Mouse (Mus musculus) erythroblast, embryonic 14.5 days (primary cell): ENCODE data around the gene Syne2. TPM values are rescaled to one million over a fixed set of nuclear protein-coding genes. Genes with fewer than 3 reads are reported as not detected.
"Not testable (repeated sequence)": the region's sequence is repeated elsewhere in the genome, so short reads cannot be mapped to it uniquely, and the experiment has no call there.

Source experiments
- H3K27me3 ChIP-seq: 2 replicates; pipeline ENCODE4 v1.6.1; 2012; ENCODE audit warnings: inconsistent platforms; ENCODE audit not compliant: control insufficient read depth
- H3K36me3 ChIP-seq: 2 replicates; pipeline ENCODE4 v1.6.1; 2012; ENCODE audit warnings: mild to moderate bottlenecking, inconsistent platforms; ENCODE audit not compliant: control insufficient read depth
- H3K4me1 ChIP-seq: 2 replicates; pipeline ENCODE4 v1.6.1; 2012; ENCODE audit warnings: inconsistent platforms; ENCODE audit not compliant: control insufficient read depth
- H3K4me3 ChIP-seq: replicated peaks from 2 replicates; pipeline ENCODE3; 2012; ENCODE audit warnings: moderate library complexity, mild to moderate bottlenecking, inconsistent platforms
- H3K9me3 ChIP-seq: 2 replicates; pipeline ENCODE4 v1.6.1; 2012; ENCODE audit warnings: low read length, inconsistent platforms, mixed read lengths; ENCODE audit not compliant: control insufficient read depth
- GATA1 ChIP-seq: IDR thresholded peaks from 2 replicates; pipeline ENCODE4 v1.6.1; 2012; ENCODE audit warnings: low read length, inconsistent platforms, mixed read lengths
- TAL1 ChIP-seq: IDR thresholded peaks from 3 replicates; pipeline ENCODE4 v1.6.1; 2012; ENCODE audit warnings: low read length, inconsistent platforms, mixed read lengths
- polyA plus RNA-seq: library from polyadenylated mRNA; stranded (reverse); fragments of >175 nt; gene quantifications from 2 replicates; pipeline ENCODE4 v1.2.3, GENCODE M21; 2012

Syne2 gene
- polyA plus RNA-seq, 1 experiment: not detected

DNA sequence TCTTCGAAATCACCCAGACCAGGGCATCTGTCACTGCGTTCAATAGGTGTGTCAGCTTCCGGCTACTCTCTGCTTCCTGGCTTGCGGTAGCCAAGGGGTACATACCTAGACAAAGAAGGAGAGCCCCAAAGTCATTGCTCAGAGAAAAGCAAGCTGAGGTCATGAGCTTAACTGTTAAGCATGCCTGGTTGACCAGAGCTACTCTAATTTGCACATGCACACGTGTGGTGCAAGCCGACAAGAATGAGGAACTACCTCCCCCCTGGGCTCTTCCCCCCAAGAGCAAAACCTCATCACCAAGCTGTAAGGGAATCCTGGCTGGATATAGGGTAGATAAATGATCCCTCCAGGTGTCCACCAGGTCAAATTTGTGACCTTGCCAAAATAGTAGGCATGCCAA is 305.3 kb downstream of the Syne2 start:
- TF ChIP-seq GATA1 (no peak), TAL1 (no peak)
- Histone ChIP-seq H3K4me3 (no peak overlapping the region), H3K27me3 (no peaks in the 10 kb centered on the region), H3K36me3 (no peaks in the 10 kb centered on the region), H3K9me3 (no peaks in the 10 kb centered on the region), H3K4me1 (no peaks in the 10 kb centered on the region)

DNA sequence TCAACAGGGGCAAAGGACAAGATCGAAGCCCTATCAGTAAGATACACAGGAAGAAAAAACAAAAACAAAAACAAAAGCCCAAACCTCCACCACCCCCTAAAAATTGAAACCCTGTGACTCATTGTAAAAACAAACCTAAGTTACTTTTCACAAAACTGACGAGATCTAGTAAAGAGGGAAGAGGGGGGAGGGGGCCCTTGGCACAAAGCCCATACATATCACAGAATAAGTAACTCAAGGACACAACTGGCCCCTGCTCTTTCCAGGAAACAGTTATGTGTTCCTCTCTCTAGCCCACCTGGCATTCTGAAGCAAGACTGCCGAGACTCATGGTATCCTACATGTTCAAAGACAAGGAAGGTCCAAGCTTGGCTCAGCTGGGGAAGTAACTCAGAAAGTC is 310.4 kb downstream of the Syne2 start:
- no peak for TF ChIP-seq TAL1
- TF ChIP-seq GATA1: no peak
- no peaks in the 10 kb centered on the region for H3K9me3 ChIP-seq
- no peak overlapping the region for H3K4me3 ChIP-seq
- H3K36me3 ChIP-seq: no peaks in the 10 kb centered on the region
- no peaks in the 10 kb centered on the region for H3K4me1 ChIP-seq
- H3K27me3 ChIP-seq: no peaks in the 10 kb centered on the region

DNA sequence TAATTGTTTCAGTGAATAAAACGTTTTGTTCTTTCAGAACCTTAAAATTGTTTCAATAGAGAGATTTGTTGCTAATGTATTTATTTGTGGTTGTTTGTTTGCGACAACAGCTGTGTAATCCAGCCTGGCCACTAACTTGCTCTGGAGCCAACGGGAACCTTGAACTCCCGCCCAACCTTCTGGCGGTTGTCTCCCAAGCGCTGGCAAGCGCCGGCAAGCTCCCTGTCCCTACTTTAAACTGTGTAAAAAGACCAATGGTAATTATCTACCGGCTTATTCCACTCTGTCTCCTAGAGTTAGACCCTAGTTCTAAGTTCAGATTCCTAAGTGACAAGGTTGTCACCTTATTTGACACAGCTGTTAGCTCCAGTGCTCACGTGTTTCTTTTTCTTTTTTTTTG is 310.9 kb downstream of the Syne2 start:
- Histone ChIP-seq H3K36me3 (no peaks in the 10 kb centered on the region), H3K27me3 (no peaks in the 10 kb centered on the region), H3K9me3 (no peaks in the 10 kb centered on the region), H3K4me3 (no peak overlapping the region), H3K4me1 (no peaks in the 10 kb centered on the region)
- no peak for TF ChIP-seq TAL1
- no peak for TF ChIP-seq GATA1

DNA sequence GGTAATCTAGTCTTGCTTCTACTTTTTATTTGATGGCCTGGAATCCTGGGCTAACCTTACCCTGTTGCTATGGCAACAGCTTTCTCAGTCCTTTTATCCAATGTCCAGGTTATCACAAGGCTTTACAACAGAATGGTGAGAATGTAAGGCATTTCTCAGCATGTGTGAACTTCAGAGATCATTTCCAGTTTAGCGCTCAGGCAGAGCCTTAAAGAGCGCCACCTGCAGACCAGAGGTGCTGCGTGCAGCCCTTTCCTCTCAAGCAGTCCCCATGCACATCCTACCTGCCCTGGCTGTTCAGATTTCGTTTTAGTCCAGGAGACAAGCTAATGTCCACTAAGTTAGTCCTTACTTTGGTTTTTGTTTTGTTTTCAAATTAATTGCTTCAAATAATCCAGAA is 312.3 kb downstream of the Syne2 start:
- Histone ChIP-seq H3K4me3 (no peak overlapping the region), H3K9me3 (no peaks in the 10 kb centered on the region), H3K4me1 (no peaks in the 10 kb centered on the region), H3K36me3 (no peaks in the 10 kb centered on the region), H3K27me3 (no peaks in the 10 kb centered on the region)
- TF ChIP-seq GATA1 (no peak), TAL1 (no peak)

DNA sequence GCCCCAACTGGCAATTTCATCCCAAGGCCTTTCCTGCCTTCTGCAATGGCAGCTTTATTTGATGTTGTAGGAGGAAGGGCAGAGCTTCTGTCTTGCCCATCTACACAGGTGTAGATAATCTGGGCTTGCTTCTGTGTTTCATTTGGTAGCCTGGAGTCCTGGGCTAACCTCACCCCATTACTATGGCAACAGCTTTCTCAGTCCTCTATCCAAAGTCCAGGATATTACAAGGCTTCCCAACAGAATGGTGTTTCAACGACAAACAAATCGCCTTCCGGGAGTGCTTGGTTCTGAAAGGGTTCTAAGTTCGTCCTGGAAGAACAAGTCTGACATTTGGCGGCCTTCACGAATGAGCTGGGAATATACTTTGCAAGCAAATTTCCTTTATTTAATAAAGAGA is 313.0 kb downstream of the Syne2 start:
- Histone ChIP-seq H3K4me1 (no peaks in the 10 kb centered on the region), H3K9me3 (no peaks in the 10 kb centered on the region), H3K36me3 (no peaks in the 10 kb centered on the region), H3K4me3 (no peak overlapping the region), H3K27me3 (no peaks in the 10 kb centered on the region)
- TF ChIP-seq GATA1: no peak
- no peak for TF ChIP-seq TAL1

DNA sequence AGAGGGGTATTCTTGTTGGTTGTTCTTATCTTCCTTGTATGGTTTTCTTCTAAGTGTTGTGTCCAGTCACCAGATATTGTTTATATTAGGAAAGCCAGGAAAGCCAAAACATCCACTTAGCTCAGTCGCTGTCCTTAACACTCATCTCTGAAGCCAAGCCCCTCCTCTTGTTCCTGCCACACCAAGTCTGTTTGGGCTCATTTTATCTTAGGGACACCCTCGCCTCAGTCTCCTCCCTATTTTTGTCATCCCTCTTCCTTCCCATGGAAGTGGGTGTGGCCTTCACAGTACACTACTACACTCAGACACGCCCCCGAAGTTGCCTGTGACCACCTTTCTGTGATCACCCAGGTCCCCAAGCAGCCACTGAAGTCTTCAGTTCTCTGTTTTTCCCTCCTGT is 314.7 kb downstream of the Syne2 start:
- H3K4me1 ChIP-seq: no peaks in the 10 kb centered on the region
- H3K9me3 ChIP-seq: no peaks in the 10 kb centered on the region
- H3K27me3 ChIP-seq: no peaks in the 10 kb centered on the region
- no peak overlapping the region for H3K4me3 ChIP-seq
- TF ChIP-seq TAL1: no peak
- TF ChIP-seq GATA1: no peak
- H3K36me3 ChIP-seq: no peaks in the 10 kb centered on the region

DNA sequence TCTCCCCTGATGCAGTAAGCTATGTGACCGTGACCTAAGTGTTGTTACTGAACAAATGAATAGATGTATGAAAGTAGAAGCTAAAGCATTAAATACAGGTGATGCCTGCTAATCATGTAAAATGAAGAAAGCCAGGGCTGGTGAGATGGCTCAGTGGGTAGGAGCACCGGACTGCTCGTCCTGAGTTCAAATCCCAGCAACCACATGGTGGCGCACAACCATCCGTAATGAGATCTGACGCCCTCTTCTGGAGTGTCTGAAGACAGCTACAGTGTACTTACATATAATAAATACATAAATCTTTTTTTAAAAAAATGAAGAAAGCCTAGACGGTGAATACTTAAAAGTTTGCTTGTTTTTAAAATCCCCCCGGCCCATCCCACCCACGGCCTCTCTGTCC is 315.1 kb downstream of the Syne2 start:
- H3K36me3 ChIP-seq, H3K9me3 ChIP-seq, H3K4me1 ChIP-seq, H3K4me3 ChIP-seq, H3K27me3 ChIP-seq: not testable (repeated sequence)

DNA sequence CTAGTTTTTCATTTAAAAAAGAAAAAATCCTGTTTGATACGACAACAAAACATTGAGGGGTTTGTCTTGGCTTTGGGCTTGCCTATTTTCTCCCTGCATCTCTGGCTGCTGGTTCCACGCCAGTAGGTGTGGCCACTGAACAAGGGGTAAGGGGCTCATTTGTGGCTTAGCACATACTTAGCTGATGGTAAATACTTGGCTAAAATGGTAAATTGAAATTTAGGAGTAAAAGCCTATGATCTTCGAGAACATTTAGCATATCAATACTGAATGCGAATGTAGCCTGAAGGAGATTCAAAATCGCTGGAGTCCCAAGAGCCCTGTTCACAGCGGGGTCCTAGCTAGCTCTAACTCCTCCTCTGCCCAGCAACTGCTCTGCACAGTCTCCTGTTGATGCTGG is 318.8 kb downstream of the Syne2 start:
- H3K27me3 ChIP-seq: no peaks in the 10 kb centered on the region
- H3K9me3 ChIP-seq: no peaks in the 10 kb centered on the region
- no peak overlapping the region for H3K4me3 ChIP-seq
- H3K36me3 ChIP-seq: no peaks in the 10 kb centered on the region
- TF ChIP-seq GATA1: no peak
- no peak for TF ChIP-seq TAL1
- H3K4me1 ChIP-seq: no peaks in the 10 kb centered on the region

DNA sequence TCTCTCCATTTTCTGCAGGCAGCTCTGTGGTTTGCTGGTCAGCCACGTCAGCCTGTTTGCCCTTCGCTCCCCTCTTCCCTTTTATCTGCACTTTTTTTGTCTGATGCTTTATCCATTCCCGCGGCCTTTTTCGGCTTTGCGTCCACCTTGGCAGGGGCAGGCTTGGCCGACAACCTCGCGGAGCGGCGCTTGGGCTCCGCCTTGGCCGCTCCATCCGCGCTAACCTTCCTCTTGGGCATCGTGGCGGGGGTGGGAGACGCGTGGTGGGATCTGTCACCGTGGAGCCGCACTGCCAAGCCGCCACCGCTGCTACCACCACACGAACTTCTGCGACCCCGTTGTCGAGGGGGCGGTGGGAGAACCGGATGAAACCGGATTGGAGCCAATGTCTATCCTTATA is 334.5 kb downstream of the Syne2 start:
- H3K4me3 ChIP-seq, H3K36me3 ChIP-seq, H3K9me3 ChIP-seq, H3K4me1 ChIP-seq: not testable (repeated sequence)
- H3K27me3 ChIP-seq: peaks cover 18% of the 10 kb centered on the region

Other genes with a start within 250 kb of the Syne2 start
- gene Ppp2r5e, start 221.9 kb upstream of the Syne2 start, polyA plus RNA-seq: 4.2 and 4.3 TPM in 2 replicates
- 1.2 and 1.8 TPM in 2 replicates for gene Wdr89, start 148.6 kb upstream of the Syne2 start, polyA plus RNA-seq
- gene Sgpp1, start 82.4 kb upstream of the Syne2 start, polyA plus RNA-seq: 0.42 and 0.55 TPM in 2 replicates